Mouse (Mus musculus) brain, embryonic 14.5 days (tissue): Measurements from ENCODE around the gene Chd2.

Experiments
- CTCF ChIP-seq: fragments of 200-500 bp; IDR thresholded peaks from 2 replicates; pipeline ENCODE4 v1.5.1; 2012; ENCODE audit warnings: inconsistent platforms, mild to moderate bottlenecking, moderate library complexity, borderline replicate concordance; ENCODE audit not compliant: insufficient read depth, insufficient read length; ENCODE audit errors: extremely low read depth
- POLR2A ChIP-seq: fragments of 200-500 bp; IDR thresholded peaks from 2 replicates; pipeline ENCODE4 v1.6.1; 2012; ENCODE audit warnings: mild to moderate bottlenecking, inconsistent platforms, borderline replicate concordance; ENCODE audit not compliant: poor library complexity, insufficient read depth, insufficient read length, severe bottlenecking; ENCODE audit errors: extremely low read depth

DNA sequence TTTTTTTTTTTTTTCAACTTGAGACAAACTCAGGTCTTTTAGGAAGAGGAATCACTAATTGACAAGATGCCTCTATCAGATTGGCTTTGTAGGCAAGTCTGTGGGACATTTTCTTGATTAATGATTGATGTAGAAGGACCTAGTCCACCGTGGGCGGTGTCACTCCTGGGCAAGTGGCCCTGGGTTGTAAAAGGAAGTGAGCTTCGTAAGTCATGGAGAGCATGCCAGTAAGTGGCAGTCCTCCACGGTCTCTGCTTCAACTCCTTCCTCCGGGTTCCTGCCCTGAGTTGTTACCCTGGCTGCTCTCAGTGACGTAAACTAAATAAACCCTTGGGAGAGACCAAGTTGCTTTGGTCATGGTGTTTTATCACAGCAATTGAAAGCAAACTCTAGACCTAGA, 22.5 kb upstream of the Chd2 start:
- no peak for TF ChIP-seq CTCF
- no peak for TF ChIP-seq POLR2A
